Comparison of ENCODE assay signal across 8 mouse cellular contexts in the genomic region with DNA sequence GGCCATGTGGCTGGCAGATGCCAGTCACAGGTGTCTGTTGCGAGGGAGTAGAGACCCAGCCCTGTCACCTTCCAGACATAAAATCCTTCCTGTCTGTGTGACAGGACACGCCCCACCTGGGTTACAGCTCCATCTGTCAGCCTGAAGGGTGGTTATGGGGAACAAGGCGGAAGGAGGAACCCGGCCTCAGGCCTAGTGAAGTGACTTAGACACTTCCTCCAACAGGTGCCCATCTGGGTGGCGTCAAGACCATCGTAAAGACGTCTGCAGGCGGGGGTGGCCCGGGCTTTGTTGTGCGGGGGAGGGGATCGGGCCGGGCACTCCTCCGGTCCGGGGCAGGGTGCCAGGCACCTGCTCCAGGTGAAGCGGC. TPM values are rescaled to one million over a fixed set of nuclear protein-coding genes. Genes with fewer than 3 reads are reported as not detected.
DNase-seq lines count a peak whose midpoint lies in the region; ATAC-seq and TF ChIP-seq lines count a peak whose summit lies in the region.

No protein-coding gene starts in this region.

- peak overlapping the region; percentile 90 for H3K4me3 ChIP-seq in heart, embryonic 16.5 days (ENCODE audit: low read length)
- peak overlapping the region; percentile 95 for H3K4me3 ChIP-seq in small intestine, adult 2 months (ENCODE audit: low read depth, low read length)

- TF ChIP-seq POLR2A in small intestine, adult 2 months (IDR thresholded peaks at IDR 0.05; ENCODE audit: low read depth, low read length): peak; percentile 42; the same call in 1 of the 2 replicates

- no peak for TF ChIP-seq CTCF in small intestine, adult 2 months (IDR thresholded peaks at IDR 0.05; ENCODE audit: extremely low read depth, insufficient read length, insufficient replicate concordance, low read depth, low read length)

- H3K4me2 ChIP-seq in heart, embryonic 16.5 days (ENCODE audit: low read depth, low read length): peak overlapping the region; percentile 95

- DNase-seq in frontal cortex, postnatal 25 days (ENCODE audit: low spot score in 2 of 2): no peak
- peak; percentile 44 to 51 for DNase-seq in adrenal gland, adult 18-20 months (ENCODE audit: low spot score in 2 of 2)
- peak; percentile 35 for DNase-seq in embryo, embryonic 9.5 days (ENCODE audit: extremely low spot score)
- DNase-seq in kidney, postnatal 25 days: peak; percentile 41 to 76

- 7% methylated on average over 15 of the region's 15 CpGs for WGBS in heart, embryonic 16.5 days
- WGBS in small intestine, adult 2 months: 2% methylated on average over 15 of the region's 15 CpGs

- ATAC-seq in frontal cortex, adult (ENCODE audit: low TSS enrichment): peak; percentile 20; the same call in 1 of the 2 replicates
- peak; percentile 26 for ATAC-seq in heart, embryonic 16.5 days (replicated peaks; ENCODE audit: extremely low read depth, insufficient read depth, low FRiP score)
- peak; percentile 68 for ATAC-seq in megakaryocyte, adult 5-6 weeks (ENCODE audit: poor library complexity, severe bottlenecking)

- H3K27me3 ChIP-seq in heart, embryonic 16.5 days (ENCODE audit: control insufficient read depth, insufficient read depth, low read length): no peaks in the 10 kb centered on the region
- H3K27me3 ChIP-seq in small intestine, adult 2 months (ENCODE audit: control insufficient read depth, insufficient read depth, low read length): no peaks in the 10 kb centered on the region

- H3K27ac ChIP-seq in heart, embryonic 16.5 days (ENCODE audit: low read length): peak overlapping the region; percentile 87
- peak overlapping the region; percentile 93 for H3K27ac ChIP-seq in small intestine, adult 2 months (ENCODE audit: insufficient read depth, low read depth, low read length)

- peaks cover 35% of the 10 kb centered on the region for H3K4me1 ChIP-seq in heart, embryonic 16.5 days (ENCODE audit: control insufficient read depth, insufficient read depth, low read length)
- H3K4me1 ChIP-seq in small intestine, adult 2 months (ENCODE audit: control insufficient read depth, insufficient read depth, insufficient read length, low read length): peaks cover 39% of the 10 kb centered on the region

- no peaks in the 10 kb centered on the region for H3K9me3 ChIP-seq in heart, embryonic 16.5 days (replicated peaks; ENCODE audit: control insufficient read depth, low read length)

- no peaks in the 10 kb centered on the region for H3K36me3 ChIP-seq in heart, embryonic 16.5 days (ENCODE audit: control insufficient read depth, insufficient read depth)
- H3K36me3 ChIP-seq in small intestine, adult 2 months (ENCODE audit: control insufficient read depth, insufficient read depth, low read length): no peaks in the 10 kb centered on the region

- H3K9ac ChIP-seq in heart, embryonic 16.5 days (ENCODE audit: low read length): peak overlapping the region; percentile 98

RNA-seq across cellular contexts. Expression of gene Pkn1, which starts 0.7 kb away (rescaled TPM):
- 100 to 1,000 TPM; 124 to 126 TPM for total RNA-seq in adrenal gland, adult 18-20 months (2021)
- polyA plus RNA-seq in heart, embryonic 16.5 days (2015; fragmentation: Nextera tagmentation; extraction: Ambion mirVana): 17.5 and 20.2 TPM in 2 replicates
- 53.3 and 55.4 TPM in 2 replicates for total RNA-seq in megakaryocyte, adult 5-6 weeks (2015)
- 103 and 110 TPM in 2 replicates for total RNA-seq in megakaryocyte, adult 5-6 weeks (2017)
- polyA plus RNA-seq in small intestine, adult 2 months (2012; rRNA removed): 59.5 and 117 TPM in 2 replicates

RNA-seq across cellular contexts. Expression of gene Ddx39, which starts 16.7 kb away (rescaled TPM):
- 10 to 100 TPM; 17.5 to 20.5 TPM for total RNA-seq in adrenal gland, adult 18-20 months (2021)
- polyA plus RNA-seq in heart, embryonic 16.5 days (2015; fragmentation: Nextera tagmentation; extraction: Ambion mirVana): 141 and 147 TPM in 2 replicates
- 66.7 and 67.7 TPM in 2 replicates for total RNA-seq in megakaryocyte, adult 5-6 weeks (2015)
- 71.2 and 77.4 TPM in 2 replicates for total RNA-seq in megakaryocyte, adult 5-6 weeks (2017)
- polyA plus RNA-seq in small intestine, adult 2 months (2012; rRNA removed): 26.5 and 39.2 TPM in 2 replicates

RNA-seq across cellular contexts. Expression of gene Ptger1, which starts 31.8 kb away (rescaled TPM):
- under 1 TPM; 0.45 to 0.99 TPM for total RNA-seq in adrenal gland, adult 18-20 months (2021)
- polyA plus RNA-seq in heart, embryonic 16.5 days (2015; fragmentation: Nextera tagmentation; extraction: Ambion mirVana): 0.43 and 0.69 TPM in 2 replicates
- 0.07 TPM in 1 of 2 replicates, not detected in the other for total RNA-seq in megakaryocyte, adult 5-6 weeks (2015)
- total RNA-seq in megakaryocyte, adult 5-6 weeks (2017): 1.7 and 2.2 TPM in 2 replicates
- polyA plus RNA-seq in small intestine, adult 2 months (2012; rRNA removed): 2.9 and 3.0 TPM in 2 replicates

RNA-seq across cellular contexts. Expression of gene Adgre5, which starts 42.9 kb away (rescaled TPM):
- total RNA-seq in adrenal gland, adult 18-20 months (2021): 10 to 100 TPM; 23.4 to 35.3 TPM
- 39.5 and 41.9 TPM in 2 replicates for polyA plus RNA-seq in heart, embryonic 16.5 days (2015; fragmentation: Nextera tagmentation; extraction: Ambion mirVana)
- total RNA-seq in megakaryocyte, adult 5-6 weeks (2015): 239 and 242 TPM in 2 replicates
- 299 and 326 TPM in 2 replicates for total RNA-seq in megakaryocyte, adult 5-6 weeks (2017)
- 23.7 and 43.2 TPM in 2 replicates for polyA plus RNA-seq in small intestine, adult 2 months (2012; rRNA removed)

RNA-seq across cellular contexts. Expression of gene Gipc1, which starts 45.8 kb away (rescaled TPM):
- total RNA-seq in adrenal gland, adult 18-20 months (2021): 10 to 100 TPM; 26.2 to 29.8 TPM
- 135 and 146 TPM in 2 replicates for polyA plus RNA-seq in heart, embryonic 16.5 days (2015; fragmentation: Nextera tagmentation; extraction: Ambion mirVana)
- 15.4 and 16.4 TPM in 2 replicates for total RNA-seq in megakaryocyte, adult 5-6 weeks (2015)
- total RNA-seq in megakaryocyte, adult 5-6 weeks (2017): 18.9 and 25.4 TPM in 2 replicates
- 23.4 and 35.5 TPM in 2 replicates for polyA plus RNA-seq in small intestine, adult 2 months (2012; rRNA removed)

Comparison
In these comparisons a context has a peak if more than half of its experiments do, and no peak if none do; other contexts are left out.
1. DNase-seq: peak in adrenal gland, adult 18-20 months (2 of 2), embryo, embryonic 9.5 days (single experiment) and kidney, postnatal 25 days (2 of 2); none in frontal cortex, postnatal 25 days (0 of 2).
2. Peak in every context shown above with its lines, with median percentiles within 50 percentile points of each other: ATAC-seq.